Mouse (Mus musculus): ENCODE data around the gene A730049H05Rik. TPM values are rescaled to one million over a fixed set of nuclear protein-coding genes. Genes with fewer than 3 reads are reported as not detected.

Gene A730049H05Rik
- polyA plus RNA-seq, 1 experiment from 2014 or later = not detected

DNA sequence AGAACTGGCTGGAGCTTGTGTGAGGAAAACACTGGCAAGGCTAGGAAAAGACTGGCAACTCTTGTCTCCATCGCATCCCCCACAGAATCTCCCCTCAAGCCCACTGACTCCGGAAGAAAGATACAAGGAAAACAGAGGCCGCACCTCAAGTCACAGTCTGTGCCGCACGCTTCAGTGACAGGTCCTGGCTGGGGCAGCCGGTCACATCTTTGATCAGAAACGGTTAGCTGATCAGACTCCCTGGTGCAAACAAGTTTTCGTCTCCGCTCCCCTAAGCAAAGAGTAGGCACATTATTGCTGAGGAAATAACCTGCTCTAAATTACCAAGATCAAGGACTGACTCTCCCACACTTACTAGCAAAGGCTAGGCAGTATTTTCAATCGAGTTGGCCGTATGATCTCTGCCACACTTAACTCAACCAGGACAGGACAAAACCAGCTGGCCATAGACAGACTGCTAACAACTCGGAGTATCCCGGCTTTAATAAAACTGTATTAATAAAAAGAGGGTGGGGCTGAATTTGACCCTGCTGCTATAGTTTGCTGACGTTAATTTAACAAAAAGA lies 63.5 kb downstream of the A730049H05Rik start:
- H3K4me2 ChIP-seq (ENCODE audit: low read depth, low read length) = no peak overlapping the region
- no peaks in the 10 kb centered on the region for H3K9me3 ChIP-seq (replicated peaks; ENCODE audit: control insufficient read depth, low read length)
- WGBS (ENCODE audit: insufficient replicate concordance) = 70% methylated on average over 14 of the region's 14 CpGs
- H3K9ac ChIP-seq (ENCODE audit: low read depth, low read length) = no peak overlapping the region
- H3K27me3 ChIP-seq (ENCODE audit: control insufficient read depth, insufficient read depth, low read depth, low read length) = no peaks in the 10 kb centered on the region
- H3K4me3 ChIP-seq (ENCODE audit: low read depth, low read length) = no peak overlapping the region
- no peak for ATAC-seq (ENCODE audit: low read depth)
- H3K36me3 ChIP-seq (ENCODE audit: control insufficient read depth, insufficient read depth) = no peaks in the 10 kb centered on the region
- H3K4me1 ChIP-seq (ENCODE audit: control insufficient read depth, low read depth, low read length) = no peaks in the 10 kb centered on the region
- H3K27ac ChIP-seq (ENCODE audit: low read length) = no peak overlapping the region

GRCm38 (mm10) chr6:92882446-92882845 lies 66.2 kb downstream of the A730049H05Rik start:
- 53% methylated on average over 5 of the region's 5 CpGs for WGBS (ENCODE audit: insufficient replicate concordance)

GRCm38 (mm10) chr6:92883131-92883900 lies 67.0 kb downstream of the A730049H05Rik start:
- Histone ChIP-seq H3K4me3 (ENCODE audit: low read depth, low read length) (no peak overlapping the region), H3K9me3 (replicated peaks; ENCODE audit: control insufficient read depth, low read length) (no peaks in the 10 kb centered on the region), H3K4me1 (ENCODE audit: control insufficient read depth, low read depth, low read length) (no peaks in the 10 kb centered on the region), H3K27ac (ENCODE audit: low read length) (no peak overlapping the region), H3K36me3 (ENCODE audit: control insufficient read depth, insufficient read depth) (no peaks in the 10 kb centered on the region), H3K4me2 (ENCODE audit: low read depth, low read length) (no peak overlapping the region), H3K27me3 (ENCODE audit: control insufficient read depth, insufficient read depth, low read depth, low read length) (no peaks in the 10 kb centered on the region), H3K9ac (ENCODE audit: low read depth, low read length) (no peak overlapping the region)
- 55% methylated on average over 9 of the region's 9 CpGs for WGBS (ENCODE audit: insufficient replicate concordance)
- no peak for ATAC-seq (ENCODE audit: low read depth)

More at GRCm38 (mm10) chr6:92882446-92882845, 66.2 kb downstream of the A730049H05Rik start:
- Histone ChIP-seq H3K4me3 (ENCODE audit: low read depth, low read length) (no peak overlapping the region), H3K4me1 (ENCODE audit: control insufficient read depth, low read depth, low read length) (no peaks in the 10 kb centered on the region), H3K27me3 (ENCODE audit: control insufficient read depth, insufficient read depth, low read depth, low read length) (no peaks in the 10 kb centered on the region), H3K9ac (ENCODE audit: low read depth, low read length) (no peak overlapping the region), H3K27ac (ENCODE audit: low read length) (no peak overlapping the region), H3K9me3 (replicated peaks; ENCODE audit: control insufficient read depth, low read length) (no peaks in the 10 kb centered on the region), H3K4me2 (ENCODE audit: low read depth, low read length) (no peak overlapping the region), H3K36me3 (ENCODE audit: control insufficient read depth, insufficient read depth) (no peaks in the 10 kb centered on the region)
- ATAC-seq (ENCODE audit: low read depth) = no peak

DNA sequence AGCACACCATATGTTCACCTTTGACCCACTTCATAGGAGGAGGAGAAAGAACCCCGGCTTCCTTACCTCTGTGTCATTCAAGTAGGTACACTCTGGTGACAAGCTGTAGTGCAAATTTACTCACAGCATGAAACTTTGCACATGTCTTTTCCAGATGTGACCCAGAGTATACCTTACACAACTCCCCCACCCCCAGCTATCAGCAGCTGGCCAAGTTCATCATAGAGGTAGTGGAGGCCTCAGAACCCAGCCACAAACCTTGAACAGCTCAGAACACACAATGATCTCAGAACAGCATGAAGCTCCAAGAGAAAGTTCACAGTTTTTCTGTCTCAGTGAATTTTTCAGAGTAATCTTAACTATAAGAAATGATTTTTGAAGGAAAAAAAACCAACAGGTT lies 75.3 kb downstream of the A730049H05Rik start:
- Histone ChIP-seq H3K36me3 (ENCODE audit: control insufficient read depth, insufficient read depth) (no peaks in the 10 kb centered on the region), H3K4me3 (ENCODE audit: low read depth, low read length) (no peak overlapping the region), H3K9ac (ENCODE audit: low read depth, low read length) (no peak overlapping the region), H3K9me3 (replicated peaks; ENCODE audit: control insufficient read depth, low read length) (no peaks in the 10 kb centered on the region), H3K4me2 (ENCODE audit: low read depth, low read length) (no peak overlapping the region), H3K27me3 (ENCODE audit: control insufficient read depth, insufficient read depth, low read depth, low read length) (no peaks in the 10 kb centered on the region), H3K27ac (ENCODE audit: low read length) (no peak overlapping the region), H3K4me1 (ENCODE audit: control insufficient read depth, low read depth, low read length) (no peaks in the 10 kb centered on the region)
- WGBS (ENCODE audit: insufficient replicate concordance) = 53% methylated on average over 1 of the region's 1 CpGs
- no peak for ATAC-seq (ENCODE audit: low read depth)

Other genes starting within 250 kb of the A730049H05Rik start
- gene Prickle2, start 110.3 kb upstream of the A730049H05Rik start, polyA plus RNA-seq (2015; fragmentation: Nextera tagmentation; extraction: Ambion mirVana) = 0.16 and 0.35 TPM in 2 replicates
- not detected in 2 replicates for gene Gm15737, start 52.9 kb downstream of the A730049H05Rik start, polyA plus RNA-seq (2015; fragmentation: Nextera tagmentation; extraction: Ambion mirVana)
- gene Adamts9, start 127.0 kb downstream of the A730049H05Rik start, polyA plus RNA-seq (2015; fragmentation: Nextera tagmentation; extraction: Ambion mirVana) = 0.75 and 1.0 TPM in 2 replicates